Mouse (Mus musculus): ENCODE measurements around the gene Auts2. TPM values are rescaled to one million over a fixed set of nuclear protein-coding genes. Genes with fewer than 3 reads are reported as not detected.

The Auts2 gene
- polyA plus RNA-seq, 1 experiment from 2014 or later, result 82.5 TPM

- 0 out of 2 replicates have a peak, but pooled peaks cover 3% of the 10 kb centered on the region for H3K4me1 ChIP-seq (ENCODE audit: control insufficient read depth, insufficient read depth, low read length)
- no peak overlapping the region for H3K4me2 ChIP-seq (ENCODE audit: low read depth, low read length)
- no peaks in the 10 kb centered on the region for H3K9me3 ChIP-seq (ENCODE audit: control insufficient read depth, low read length)
- no peak overlapping the region for H3K4me3 ChIP-seq (ENCODE audit: low read depth, low read length)
- H3K36me3 ChIP-seq (ENCODE audit: control insufficient read depth, insufficient read depth, low read length), result no peaks in the 10 kb centered on the region
- no peaks in the 10 kb centered on the region for H3K27me3 ChIP-seq (ENCODE audit: control insufficient read depth, insufficient read depth, low read length)
- no peak overlapping the region for H3K27ac ChIP-seq (ENCODE audit: low read depth, low read length)
- WGBS, result 84% methylated on average over 2 of the region's 2 CpGs
- H3K9ac ChIP-seq (replicated peaks; ENCODE audit: low read depth, low read length), result no peak overlapping the region
- no peak for ATAC-seq (ENCODE audit: low read depth)
Measured at GRCm38 (mm10) chr5:131971901-131972300, 571.2 kb downstream of the Auts2 start.

- no peak overlapping the region for H3K4me3 ChIP-seq (ENCODE audit: low read depth, low read length)
- no peak overlapping the region for H3K9ac ChIP-seq (replicated peaks; ENCODE audit: low read depth, low read length)
- no peak for ATAC-seq (ENCODE audit: low read depth)
- H3K27ac ChIP-seq (ENCODE audit: low read depth, low read length), result no peak overlapping the region
- WGBS, result 90% methylated on average over 6 of the region's 6 CpGs
- no peak overlapping the region for H3K4me2 ChIP-seq (ENCODE audit: low read depth, low read length)
- peaks cover 7% of the 10 kb centered on the region; the same call in 1 of the 2 replicates for H3K4me1 ChIP-seq (ENCODE audit: control insufficient read depth, insufficient read depth, low read length)
- no peaks in the 10 kb centered on the region for H3K36me3 ChIP-seq (ENCODE audit: control insufficient read depth, insufficient read depth, low read length)
- no peaks in the 10 kb centered on the region for H3K27me3 ChIP-seq (ENCODE audit: control insufficient read depth, insufficient read depth, low read length)
- no peaks in the 10 kb centered on the region for H3K9me3 ChIP-seq (ENCODE audit: control insufficient read depth, low read length)
Measured at GRCm38 (mm10) chr5:131965499-131965898, 577.6 kb downstream of the Auts2 start.

- WGBS, result 71% methylated on average over 4 of the region's 4 CpGs
- Histone ChIP-seq H3K36me3 (ENCODE audit: control insufficient read depth, insufficient read depth, low read length) (no peaks in the 10 kb centered on the region), H3K27me3 (ENCODE audit: control insufficient read depth, insufficient read depth, low read length) (no peaks in the 10 kb centered on the region), H3K4me3 (ENCODE audit: low read depth, low read length) (no peak overlapping the region), H3K27ac (ENCODE audit: low read depth, low read length) (no peak overlapping the region), H3K4me2 (ENCODE audit: low read depth, low read length) (no peak overlapping the region), H3K9ac (replicated peaks; ENCODE audit: low read depth, low read length) (no peak overlapping the region), H3K4me1 (ENCODE audit: control insufficient read depth, insufficient read depth, low read length) (peaks cover 7% of the 10 kb centered on the region; the same call in 1 of the 2 replicates), H3K9me3 (ENCODE audit: control insufficient read depth, low read length) (no peaks in the 10 kb centered on the region)
- no peak for ATAC-seq (ENCODE audit: low read depth)
Measured at GRCm38 (mm10) chr5:131963565-131963964, 579.6 kb downstream of the Auts2 start.

GRCm38 (mm10) chr5:131961859-131962258, 581.3 kb downstream of the Auts2 start:
- no peak for ATAC-seq (ENCODE audit: low read depth)
- Histone ChIP-seq H3K27me3 (ENCODE audit: control insufficient read depth, insufficient read depth, low read length) (no peaks in the 10 kb centered on the region), H3K36me3 (ENCODE audit: control insufficient read depth, insufficient read depth, low read length) (no peaks in the 10 kb centered on the region), H3K9me3 (ENCODE audit: control insufficient read depth, low read length) (no peaks in the 10 kb centered on the region), H3K4me1 (ENCODE audit: control insufficient read depth, insufficient read depth, low read length) (peaks cover 4% of the 10 kb centered on the region; the same call in 1 of the 2 replicates), H3K27ac (ENCODE audit: low read depth, low read length) (no peak overlapping the region), H3K4me2 (ENCODE audit: low read depth, low read length) (no peak overlapping the region), H3K9ac (replicated peaks; ENCODE audit: low read depth, low read length) (no peak overlapping the region), H3K4me3 (ENCODE audit: low read depth, low read length) (no peak overlapping the region)
- WGBS, result 91% methylated on average over 2 of the region's 2 CpGs

GRCm38 (mm10) chr5:131960432-131960831, 582.7 kb downstream of the Auts2 start:
- ATAC-seq (ENCODE audit: low read depth), result no peak

GRCm38 (mm10) chr5:131956998-131957397, 586.1 kb downstream of the Auts2 start:
- H3K9ac ChIP-seq (replicated peaks; ENCODE audit: low read depth, low read length), result no peak overlapping the region
- H3K4me1 ChIP-seq (ENCODE audit: control insufficient read depth, insufficient read depth, low read length), result no peaks in the 10 kb centered on the region
- H3K36me3 ChIP-seq (ENCODE audit: control insufficient read depth, insufficient read depth, low read length), result no peaks in the 10 kb centered on the region
- H3K27ac ChIP-seq (ENCODE audit: low read depth, low read length), result no peak overlapping the region
- H3K9me3 ChIP-seq (ENCODE audit: control insufficient read depth, low read length), result no peaks in the 10 kb centered on the region
- H3K4me3 ChIP-seq (ENCODE audit: low read depth, low read length), result no peak overlapping the region
- ATAC-seq (ENCODE audit: low read depth), result no peak
- 78% methylated on average over 3 of the region's 3 CpGs for WGBS
- H3K4me2 ChIP-seq (ENCODE audit: low read depth, low read length), result no peak overlapping the region
- H3K27me3 ChIP-seq (ENCODE audit: control insufficient read depth, insufficient read depth, low read length), result no peaks in the 10 kb centered on the region

More at GRCm38 (mm10) chr5:131960432-131960831, 582.7 kb downstream of the Auts2 start:
- H3K4me3 ChIP-seq (ENCODE audit: low read depth, low read length), result no peak overlapping the region
- H3K27ac ChIP-seq (ENCODE audit: low read depth, low read length), result no peak overlapping the region
- H3K27me3 ChIP-seq (ENCODE audit: control insufficient read depth, insufficient read depth, low read length), result no peaks in the 10 kb centered on the region
- no peak overlapping the region for H3K9ac ChIP-seq (replicated peaks; ENCODE audit: low read depth, low read length)
- H3K4me2 ChIP-seq (ENCODE audit: low read depth, low read length), result no peak overlapping the region
- H3K36me3 ChIP-seq (ENCODE audit: control insufficient read depth, insufficient read depth, low read length), result no peaks in the 10 kb centered on the region
- H3K4me1 ChIP-seq (ENCODE audit: control insufficient read depth, insufficient read depth, low read length), result no peaks in the 10 kb centered on the region
- H3K9me3 ChIP-seq (ENCODE audit: control insufficient read depth, low read length), result no peaks in the 10 kb centered on the region

GRCm38 (mm10) chr5:131956090-131956489, 587.1 kb downstream of the Auts2 start:
- no peaks in the 10 kb centered on the region for H3K9me3 ChIP-seq (ENCODE audit: control insufficient read depth, low read length)
- WGBS, result 41% methylated on average over 7 of the region's 7 CpGs

GRCm38 (mm10) chr5:131955227-131956016, 587.7 kb downstream of the Auts2 start:
- 72% methylated on average over 8 of the region's 8 CpGs for WGBS
- Histone ChIP-seq H3K4me2 (ENCODE audit: low read depth, low read length) (no peak overlapping the region), H3K4me1 (ENCODE audit: control insufficient read depth, insufficient read depth, low read length) (no peaks in the 10 kb centered on the region), H3K27me3 (ENCODE audit: control insufficient read depth, insufficient read depth, low read length) (no peaks in the 10 kb centered on the region), H3K9me3 (ENCODE audit: control insufficient read depth, low read length) (no peaks in the 10 kb centered on the region), H3K4me3 (ENCODE audit: low read depth, low read length) (no peak overlapping the region), H3K9ac (replicated peaks; ENCODE audit: low read depth, low read length) (no peak overlapping the region), H3K27ac (ENCODE audit: low read depth, low read length) (no peak overlapping the region), H3K36me3 (ENCODE audit: control insufficient read depth, insufficient read depth, low read length) (no peaks in the 10 kb centered on the region)
- ATAC-seq (ENCODE audit: low read depth), result no peak

More at GRCm38 (mm10) chr5:131956090-131956489, 587.1 kb downstream of the Auts2 start:
- Histone ChIP-seq H3K4me3 (ENCODE audit: low read depth, low read length) (no peak overlapping the region), H3K27me3 (ENCODE audit: control insufficient read depth, insufficient read depth, low read length) (no peaks in the 10 kb centered on the region), H3K36me3 (ENCODE audit: control insufficient read depth, insufficient read depth, low read length) (no peaks in the 10 kb centered on the region), H3K27ac (ENCODE audit: low read depth, low read length) (no peak overlapping the region), H3K4me2 (ENCODE audit: low read depth, low read length) (no peak overlapping the region), H3K4me1 (ENCODE audit: control insufficient read depth, insufficient read depth, low read length) (no peaks in the 10 kb centered on the region), H3K9ac (replicated peaks; ENCODE audit: low read depth, low read length) (no peak overlapping the region)
- no peak for ATAC-seq (ENCODE audit: low read depth)

GRCm38 (mm10) chr5:131948571-131949151, 594.5 kb downstream of the Auts2 start:
- peak; percentile 85 for ATAC-seq (ENCODE audit: low read depth)
- H3K4me3 ChIP-seq (ENCODE audit: low read depth, low read length), result no peak overlapping the region
- no peaks in the 10 kb centered on the region for H3K36me3 ChIP-seq (ENCODE audit: control insufficient read depth, insufficient read depth, low read length)
- no peaks in the 10 kb centered on the region for H3K9me3 ChIP-seq (ENCODE audit: control insufficient read depth, low read length)
- WGBS, result 19% methylated on average over 7 of the region's 7 CpGs
- H3K4me1 ChIP-seq (ENCODE audit: control insufficient read depth, insufficient read depth, low read length), result peaks cover 16% of the 10 kb centered on the region
- no peaks in the 10 kb centered on the region for H3K27me3 ChIP-seq (ENCODE audit: control insufficient read depth, insufficient read depth, low read length)
- 0 out of 2 replicates have a peak overlapping the region, but pooled peaks have one; percentile 3 for H3K27ac ChIP-seq (ENCODE audit: low read depth, low read length)
- no peak overlapping the region for H3K9ac ChIP-seq (replicated peaks; ENCODE audit: low read depth, low read length)
- H3K4me2 ChIP-seq (ENCODE audit: low read depth, low read length), result no peak overlapping the region

Measured in neural tube, embryonic 14.5 days (tissue).